Mouse (Mus musculus) G1E (cell line): ENCODE results near the gene Entpd8. TPM values are rescaled to one million over a fixed set of nuclear protein-coding genes. Genes with fewer than 3 reads are reported as not detected.

Experiments
- ATAC-seq: 2 replicates; pipeline ENCODE4 v1.8.0; 2016; ENCODE audit warnings: mild to moderate bottlenecking; ENCODE audit not compliant: insufficient number of reproducible peaks, poor library complexity, low FRiP score, severe bottlenecking; ENCODE audit errors: extremely low read depth
- DNase-seq: peaks from one replicate; pipeline ENCODE4 v3.0.0; 2012; ENCODE audit warnings: low spot score
- H3K27me3 ChIP-seq: 2 replicates; pipeline ENCODE4 v1.6.1; 2012; ENCODE audit warnings: mild to moderate bottlenecking, low read length, inconsistent platforms; ENCODE audit not compliant: insufficient read depth
- H3K36me3 ChIP-seq: replicated peaks from 2 replicates; pipeline ENCODE3; 2012; ENCODE audit warnings: mild to moderate bottlenecking, inconsistent platforms
- H3K4me1 ChIP-seq: 2 replicates; pipeline ENCODE4 v1.6.1; 2012; ENCODE audit warnings: low read depth, low read length, inconsistent platforms, mixed read lengths; ENCODE audit not compliant: insufficient read depth
- H3K4me3 ChIP-seq: 2 replicates; pipeline ENCODE4 v1.5.1; 2012; ENCODE audit warnings: low read depth, mild to moderate bottlenecking, inconsistent platforms, low read length, moderate library complexity, mixed read lengths
- H3K9me3 ChIP-seq: replicated peaks from 2 replicates; pipeline ENCODE4 v1.6.1; 2012; ENCODE audit warnings: inconsistent platforms
- CTCF ChIP-seq: IDR thresholded peaks from 2 replicates; pipeline ENCODE4 v1.5.1; 2012; ENCODE audit warnings: low read depth, low read length, inconsistent platforms, mixed read lengths
- GATA1 ChIP-seq: IDR thresholded peaks from 2 replicates; pipeline ENCODE4 v1.6.1; 2012; ENCODE audit warnings: borderline replicate concordance, low read length, inconsistent platforms, mixed read lengths
- GATA2 ChIP-seq: IDR thresholded peaks from 2 replicates; pipeline ENCODE4 v1.6.1; 2012; ENCODE audit warnings: low read depth, low read length, inconsistent platforms, borderline replicate concordance
- POLR2AphosphoS5 ChIP-seq: IDR thresholded peaks from 2 replicates; pipeline ENCODE4 v1.6.1; 2012; ENCODE audit warnings: low read depth, low read length, inconsistent platforms; ENCODE audit not compliant: insufficient replicate concordance
- TAL1 ChIP-seq: conservative IDR thresholded peaks from 2 replicates; pipeline ENCODE4 v1.6.1; 2012; ENCODE audit warnings: low read depth, low read length, inconsistent platforms, mixed read lengths
- polyA plus RNA-seq: library from polyadenylated mRNA; stranded (reverse); fragments of >175 nt; gene quantifications from 2 replicates; pipeline ENCODE4 v1.2.3, GENCODE M21; 2012
- total RNA-seq, 2 experiments: library from RNA; stranded (forward) in 1 of 2; stranded (reverse) in 1 of 2; fragments of 200-1000 nt in 1 of 2; fragments of >200 nt in 1 of 2; fragmentation: Nextera tagmentation in 1 of 2; gene quantifications; 2 replicates each; pipeline ENCODE4 v1.2.3; 2014 to 2017

Entpd8 gene
- total RNA-seq (2014; fragmentation: Nextera tagmentation) = not detected in 2 replicates
- not detected in 2 replicates for total RNA-seq (2017)
- not detected in 2 replicates for polyA plus RNA-seq

DNA sequence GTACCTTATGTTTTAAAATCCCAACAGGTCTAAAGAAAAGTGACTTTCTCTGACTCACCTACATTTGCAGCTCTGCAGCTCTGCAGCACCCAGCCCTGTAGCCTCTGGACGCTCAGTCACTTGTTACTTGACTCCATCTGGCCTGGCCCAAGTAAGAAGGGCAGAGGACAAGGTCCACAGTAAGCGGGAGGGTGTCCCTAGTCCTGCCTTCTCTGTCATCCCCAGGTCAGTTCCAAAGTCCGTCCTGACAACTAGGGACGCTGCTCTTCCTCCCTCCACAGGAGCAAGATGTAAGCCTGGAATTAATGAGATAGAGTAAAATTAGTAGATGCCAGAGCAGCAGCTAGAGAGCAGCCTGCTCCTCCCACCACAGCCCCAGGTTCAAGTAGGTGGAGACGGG lies at the start of gene Entpd8:
Gene Entpd8, plus strand, starts transcription at position 229 of the 400 bp plus-strand sequence.
- Histone ChIP-seq H3K36me3 (no peaks in the 10 kb centered on the region), H3K4me3 (no peak within 1 kb of the TSS), H3K4me1 (peaks cover 4% of the 10 kb centered on the region; the same call in 1 of the 2 replicates), H3K9me3 (no peaks in the 10 kb centered on the region), H3K27me3 (peaks cover 61% of the 10 kb centered on the region)
- no peak for ATAC-seq
- no peak for DNase-seq
- TF ChIP-seq POLR2AphosphoS5 (no peak), GATA2 (no peak), CTCF (no peak), GATA1 (no peak), TAL1 (no peak)

GRCm38 (mm10) chr2:25034994-25035393 lies 45.1 kb upstream of the Entpd8 start:
- ATAC-seq (no peak), DNase-seq (no peak)
- H3K27me3 ChIP-seq = no peaks in the 10 kb centered on the region
- peaks cover 56% of the 10 kb centered on the region for H3K36me3 ChIP-seq
- no peaks in the 10 kb centered on the region for H3K4me1 ChIP-seq
- no peak overlapping the region for H3K4me3 ChIP-seq
- H3K9me3 ChIP-seq = no peaks in the 10 kb centered on the region
- no peak for TF ChIP-seq GATA1
- no peak for TF ChIP-seq CTCF
- TF ChIP-seq TAL1 = no peak
- TF ChIP-seq GATA2 = no peak
- no peak for TF ChIP-seq POLR2AphosphoS5

GRCm38 (mm10) chr2:25040089-25040488 lies 40.0 kb upstream of the Entpd8 start:
- ATAC-seq = no peak
- Histone ChIP-seq H3K9me3 (no peaks in the 10 kb centered on the region), H3K4me3 (no peak overlapping the region), H3K27me3 (no peaks in the 10 kb centered on the region), H3K4me1 (no peaks in the 10 kb centered on the region), H3K36me3 (peaks cover 65% of the 10 kb centered on the region)
- TF ChIP-seq POLR2AphosphoS5 (no peak), CTCF (no peak), TAL1 (no peak)
- DNase-seq = no peak

- ATAC-seq (no peak), DNase-seq (no peak)
- H3K4me3 ChIP-seq = no peak overlapping the region
- H3K9me3 ChIP-seq = no peaks in the 10 kb centered on the region
- H3K4me1 ChIP-seq = peaks cover 12% of the 10 kb centered on the region
- H3K36me3 ChIP-seq = peaks cover 75% of the 10 kb centered on the region
- H3K27me3 ChIP-seq = no peaks in the 10 kb centered on the region
- no peak for TF ChIP-seq POLR2AphosphoS5
- TF ChIP-seq CTCF = no peak
- TF ChIP-seq GATA1 = no peak
- no peak for TF ChIP-seq TAL1
- no peak for TF ChIP-seq GATA2
These were observed 29.2 kb upstream of the Entpd8 start for GRCm38 (mm10) chr2:25050921-25051320.

DNA sequence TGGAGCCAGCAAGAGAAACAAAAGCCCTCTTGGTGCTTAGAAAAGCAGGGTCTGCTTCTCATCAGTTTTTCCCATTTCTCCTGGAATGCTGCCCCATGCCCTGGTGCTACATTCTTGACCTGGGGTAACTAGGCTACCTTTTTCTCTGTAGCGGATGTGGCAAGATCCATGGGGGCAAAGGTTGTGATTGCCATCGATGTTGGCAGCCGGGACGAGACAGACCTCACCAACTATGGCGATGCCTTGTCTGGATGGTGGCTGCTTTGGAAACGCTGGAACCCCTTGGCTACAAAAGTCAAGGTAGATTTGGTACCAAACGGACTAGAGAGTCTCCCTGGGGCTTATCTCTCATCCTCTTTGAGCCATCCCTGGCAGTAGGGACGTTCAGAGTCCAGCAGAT lies 28.7 kb upstream of the Entpd8 start:
- Histone ChIP-seq H3K36me3 (peaks cover 78% of the 10 kb centered on the region), H3K9me3 (no peaks in the 10 kb centered on the region), H3K27me3 (no peaks in the 10 kb centered on the region), H3K4me3 (no peak overlapping the region), H3K4me1 (peaks cover 12% of the 10 kb centered on the region)
- ATAC-seq (no peak), DNase-seq (no peak)
- TF ChIP-seq GATA2 (no peak), TAL1 (no peak), CTCF (no peak), GATA1 (no peak), POLR2AphosphoS5 (no peak)

DNA sequence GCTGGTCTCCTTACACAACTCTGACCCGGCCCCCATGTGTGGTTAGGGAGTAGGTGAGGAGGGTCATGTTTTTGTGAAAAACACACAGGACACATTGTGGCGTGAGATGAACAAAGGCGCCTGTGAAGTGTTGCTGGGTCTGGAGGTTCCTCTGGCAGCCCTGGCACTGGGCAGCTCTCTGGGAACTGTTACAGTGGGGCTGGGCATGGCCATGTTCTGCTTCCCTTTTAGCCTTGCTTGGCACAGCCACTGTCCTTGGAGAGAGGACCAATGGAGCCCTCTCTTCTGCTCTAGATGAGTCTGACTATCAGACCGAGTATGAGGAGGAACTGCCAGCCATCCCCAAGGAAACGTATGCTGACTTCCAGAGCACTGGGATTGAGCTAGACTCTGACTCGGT lies 27.0 kb upstream of the Entpd8 start:
- ATAC-seq (no peak), DNase-seq (no peak)
- peaks cover 15% of the 10 kb centered on the region for H3K4me1 ChIP-seq
- no peak for TF ChIP-seq TAL1
- H3K4me3 ChIP-seq = no peak overlapping the region
- peaks cover 83% of the 10 kb centered on the region for H3K36me3 ChIP-seq
- H3K27me3 ChIP-seq = no peaks in the 10 kb centered on the region; the same call in 1 of the 2 replicates
- no peaks in the 10 kb centered on the region for H3K9me3 ChIP-seq
